Mouse (Mus musculus) embryonic facial prominence, embryonic 12.5 days (tissue): ENCODE measurements around the gene Ndufv1. TPM values are rescaled to one million over a fixed set of nuclear protein-coding genes. Genes with fewer than 3 reads are reported as not detected.
"Not testable (repeated sequence)": the region's sequence is repeated elsewhere in the genome, so short reads cannot be mapped to it uniquely, and the experiment has no call there.

Source experiments
- ATAC-seq: fragments of 200-750 bp; cut with Nextera tagmentation; 2 replicates; pipeline ENCODE4 v1.8.0; 2017; ENCODE audit not compliant: insufficient number of reproducible peaks, insufficient read depth, low FRiP score, low TSS enrichment
- H3K27ac ChIP-seq: fragments of 300-500 bp; sonication (generic); 2 replicates; pipeline ENCODE4 v1.5.1; 2016; ENCODE audit warnings: mild to moderate bottlenecking
- H3K27me3 ChIP-seq: fragments of 300-500 bp; sonication (generic); 2 replicates; pipeline ENCODE4 v1.6.1; 2016; ENCODE audit warnings: mild to moderate bottlenecking, moderate library complexity
- H3K36me3 ChIP-seq: fragments of 300-500 bp; sonication (generic); 2 replicates; pipeline ENCODE4 v1.6.1; 2016; ENCODE audit warnings: mild to moderate bottlenecking
- H3K4me1 ChIP-seq: fragments of 300-500 bp; sonication (generic); 2 replicates; pipeline ENCODE4 v1.6.1; 2016
- H3K4me2 ChIP-seq: fragments of 300-500 bp; sonication (generic); replicated peaks from 2 replicates; pipeline ENCODE4 v1.6.1; 2016; ENCODE audit warnings: mild to moderate bottlenecking, moderate library complexity
- H3K4me3 ChIP-seq: fragments of 300-500 bp; sonication (generic); 2 replicates; pipeline ENCODE4 v1.5.1; 2016; ENCODE audit warnings: mild to moderate bottlenecking
- H3K9ac ChIP-seq: fragments of 300-500 bp; sonication (generic); 2 replicates; pipeline ENCODE4 v1.6.1; 2016; ENCODE audit warnings: mild to moderate bottlenecking, moderate library complexity
- H3K9me3 ChIP-seq: fragments of 300-500 bp; sonication (generic); 2 replicates; pipeline ENCODE4 v1.6.1; 2016; ENCODE audit warnings: mild to moderate bottlenecking, moderate library complexity
- WGBS: fragments of 180-500 bp; shearing (Covaris S2); methylation state at CpG from one replicate; pipeline ENCODE4 v1.1.7; 2016; 5-methylcytosine and 5-hydroxymethylcytosine counted together
- polyA plus RNA-seq: library from polyadenylated mRNA; unstranded; fragments of >200 nt; fragmentation: Nextera tagmentation; extraction: Ambion mirVana; gene quantifications from 2 replicates; pipeline ENCODE4 v1.2.1, GENCODE M21; 2016

Gene Ndufv1
- polyA plus RNA-seq, 1 experiment from 2014 or later: 201 TPM

DNA sequence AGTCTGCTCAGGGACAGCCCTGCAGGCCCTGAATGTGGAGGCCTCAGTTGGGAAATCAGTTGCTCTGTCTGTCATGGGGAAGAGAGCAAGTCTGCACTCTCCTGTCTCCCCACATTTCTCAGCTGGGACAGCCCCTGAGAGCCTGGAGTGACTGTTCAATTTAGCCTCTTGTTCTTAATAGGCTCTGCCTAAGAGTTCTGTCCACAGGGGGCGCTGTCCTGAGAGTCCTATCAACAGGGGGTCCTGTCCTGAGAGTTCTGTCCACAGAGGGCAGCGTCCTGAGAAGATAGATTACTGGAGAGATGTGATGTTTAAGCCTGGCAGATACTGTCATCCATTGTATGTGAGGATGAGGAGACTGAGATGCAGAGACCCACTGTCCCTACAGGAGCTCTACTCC is 50.1 kb downstream of the Ndufv1 start:
- Histone ChIP-seq H3K4me3 (no peak overlapping the region), H3K27ac (no peak overlapping the region), H3K4me2 (no peak overlapping the region), H3K36me3 (no peaks in the 10 kb centered on the region), H3K27me3 (no peaks in the 10 kb centered on the region), H3K9ac (no peak overlapping the region), H3K4me1 (no peaks in the 10 kb centered on the region), H3K9me3 (no peaks in the 10 kb centered on the region)
- 16% methylated on average over 2 of the region's 2 CpGs for WGBS
- no peak for ATAC-seq

DNA sequence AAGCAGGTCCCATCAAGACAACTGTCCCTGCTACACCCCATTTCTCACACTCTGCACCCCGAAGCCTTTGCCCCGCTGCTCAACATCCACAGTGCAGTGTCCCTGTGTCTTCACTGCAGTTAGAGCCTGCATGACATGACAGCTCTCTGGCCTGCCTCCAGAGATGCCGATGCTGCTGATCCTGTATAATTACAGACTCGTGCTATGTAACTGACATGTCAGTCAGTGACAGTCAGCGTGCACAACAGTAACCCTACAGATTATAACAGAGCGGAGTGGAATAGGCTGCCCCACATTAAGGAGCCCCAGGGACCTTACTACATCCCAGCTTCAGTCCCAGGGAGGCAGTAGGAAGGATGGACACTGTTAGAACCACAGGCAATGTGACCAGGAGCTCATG is 50.8 kb downstream of the Ndufv1 start:
- H3K36me3 ChIP-seq, H3K9ac ChIP-seq, H3K27me3 ChIP-seq, H3K4me2 ChIP-seq, H3K27ac ChIP-seq, H3K4me3 ChIP-seq, H3K4me1 ChIP-seq, H3K9me3 ChIP-seq, ATAC-seq: not testable (repeated sequence)
- 79% methylated on average over 6 of the region's 6 CpGs for WGBS

DNA sequence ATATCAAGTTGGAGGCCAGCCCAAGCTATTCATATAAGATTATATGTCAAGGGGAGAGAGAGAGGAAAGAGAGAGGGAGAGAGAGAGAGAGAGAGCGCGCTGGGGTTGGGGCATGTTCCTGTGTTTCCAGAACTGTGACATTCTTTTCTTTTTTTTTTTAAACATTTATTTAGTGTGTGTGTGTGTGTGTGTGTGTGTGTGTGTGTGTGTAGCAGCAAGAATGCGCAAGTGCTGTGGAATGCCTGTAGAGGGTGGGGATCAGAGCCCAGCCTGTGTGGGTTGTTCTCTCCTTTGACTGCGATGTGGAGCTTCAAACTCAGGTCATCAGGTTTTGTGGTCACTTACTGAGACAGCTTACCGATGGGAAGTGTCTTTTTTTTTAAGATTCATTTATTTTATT is 52.4 kb downstream of the Ndufv1 start:
- H3K9me3 ChIP-seq: no peaks in the 10 kb centered on the region
- no peaks in the 10 kb centered on the region for H3K36me3 ChIP-seq
- H3K9ac ChIP-seq: no peak overlapping the region
- no peak overlapping the region for H3K27ac ChIP-seq
- no peaks in the 10 kb centered on the region for H3K4me1 ChIP-seq
- 78% methylated on average over 5 of the region's 5 CpGs for WGBS
- ATAC-seq: no peak
- no peak overlapping the region for H3K4me3 ChIP-seq
- no peaks in the 10 kb centered on the region for H3K27me3 ChIP-seq
- no peak overlapping the region for H3K4me2 ChIP-seq

DNA sequence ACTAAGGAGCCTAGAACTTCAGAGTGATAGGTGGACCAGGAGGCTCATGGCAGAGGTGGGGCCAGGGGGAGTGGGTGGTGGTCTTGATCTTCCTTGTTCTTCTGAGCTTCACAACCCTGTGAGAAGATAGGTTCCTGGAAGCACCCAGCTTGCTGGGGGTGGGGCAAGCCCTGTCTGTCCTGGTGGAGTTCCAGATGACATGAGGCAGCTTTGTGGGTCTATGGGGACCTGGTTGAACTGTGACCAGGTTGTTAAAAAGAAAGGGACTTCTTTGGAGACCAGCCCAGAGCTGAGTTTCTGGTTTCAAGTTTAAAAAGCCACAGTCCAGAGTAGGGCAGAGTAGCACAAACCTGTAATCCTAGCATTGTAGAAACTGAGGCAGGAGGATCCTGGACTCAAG is 53.6 kb downstream of the Ndufv1 start:
- H3K9ac ChIP-seq: no peak overlapping the region
- no peaks in the 10 kb centered on the region for H3K9me3 ChIP-seq
- H3K4me3 ChIP-seq: no peak overlapping the region
- no peak for ATAC-seq
- H3K27ac ChIP-seq: no peak overlapping the region
- H3K27me3 ChIP-seq: no peaks in the 10 kb centered on the region
- H3K36me3 ChIP-seq: no peaks in the 10 kb centered on the region
- no peak overlapping the region for H3K4me2 ChIP-seq
- H3K4me1 ChIP-seq: no peaks in the 10 kb centered on the region

DNA sequence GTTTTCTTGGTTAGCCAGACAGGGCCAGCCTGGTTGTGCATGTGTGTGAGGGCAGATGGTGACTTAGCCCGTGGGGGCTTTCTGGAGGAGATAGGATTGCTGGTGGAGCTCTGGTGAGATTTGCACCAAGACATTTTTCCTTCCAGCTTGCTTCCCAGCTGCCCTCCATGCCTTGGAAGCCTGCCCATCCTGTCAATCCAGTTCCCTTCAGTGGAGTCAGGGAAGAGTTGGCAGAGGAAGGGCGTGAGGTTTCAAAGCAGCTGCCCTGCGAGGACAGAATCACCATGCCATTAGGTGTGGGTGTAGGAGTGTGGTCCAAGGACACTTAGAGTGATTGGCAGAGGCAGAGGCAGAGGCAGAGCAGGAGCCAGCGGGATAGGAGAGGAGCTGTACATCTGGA is 54.1 kb downstream of the Ndufv1 start, which contains the start of gene Aldh3b3:
TSS of gene Aldh3b3 (plus strand) at position 176 of the 400 bp plus-strand sequence.
- H3K36me3 ChIP-seq: no peaks in the 10 kb centered on the region
- no peaks in the 10 kb centered on the region for H3K4me1 ChIP-seq
- 78% methylated on average over 4 of the region's 4 CpGs for WGBS
- H3K4me2 ChIP-seq: no peak within 1 kb of the TSS
- H3K27ac ChIP-seq: no peak within 1 kb of the TSS
- no peaks in the 10 kb centered on the region for H3K9me3 ChIP-seq
- no peak within 1 kb of the TSS for H3K9ac ChIP-seq
- no peak for ATAC-seq
- no peaks in the 10 kb centered on the region for H3K27me3 ChIP-seq
- H3K4me3 ChIP-seq: no peak within 1 kb of the TSS

Other genes with a start within 250 kb of the Ndufv1 start
- gene Kmt5b, start 245.4 kb downstream of the Ndufv1 start, polyA plus RNA-seq: 42.2 TPM in 2 replicates
- gene Chka, start 161.0 kb downstream of the Ndufv1 start, polyA plus RNA-seq: 64.2 and 68.9 TPM in 2 replicates
- 46.4 and 53.6 TPM in 2 replicates for gene Tcirg1, start 105.7 kb downstream of the Ndufv1 start, polyA plus RNA-seq
- gene Ndufs8, start 100.0 kb downstream of the Ndufv1 start, polyA plus RNA-seq: 245 and 268 TPM in 2 replicates
- 0.91 and 1.1 TPM in 2 replicates for gene Aldh3b1, start 83.0 kb downstream of the Ndufv1 start, polyA plus RNA-seq
- 12.5 and 12.7 TPM in 2 replicates for gene Unc93b1, start 77.6 kb downstream of the Ndufv1 start, polyA plus RNA-seq
- not detected in 2 replicates for gene Aldh3b3, start 54.2 kb downstream of the Ndufv1 start, polyA plus RNA-seq
- 2.0 and 2.8 TPM in 2 replicates for gene Aldh3b2, start 40.5 kb downstream of the Ndufv1 start, polyA plus RNA-seq
- 3.0 and 3.4 TPM in 2 replicates for gene Acy3, start 26.2 kb downstream of the Ndufv1 start, polyA plus RNA-seq
- gene Tbx10, start 20.1 kb downstream of the Ndufv1 start, polyA plus RNA-seq: not detected in 2 replicates
- gene Nudt8, start 12.2 kb downstream of the Ndufv1 start, polyA plus RNA-seq: 30.0 and 33.2 TPM in 2 replicates
- 4.0 and 5.6 TPM in 2 replicates for gene Gm49405, start 12.2 kb downstream of the Ndufv1 start, polyA plus RNA-seq
- 6.5 and 6.9 TPM in 2 replicates for gene Doc2g, start 9.5 kb downstream of the Ndufv1 start, polyA plus RNA-seq
- 540 and 544 TPM in 2 replicates for gene Gstp1, start 25.2 kb upstream of the Ndufv1 start, polyA plus RNA-seq
- gene Gstp2, start 33.2 kb upstream of the Ndufv1 start, polyA plus RNA-seq: 2.8 and 11.5 TPM in 2 replicates
- gene Gstp3, start 46.8 kb upstream of the Ndufv1 start, polyA plus RNA-seq: not detected in 2 replicates
- 0.22 TPM in 1 of 2 replicates, not detected in the other for gene Cabp2, start 68.8 kb upstream of the Ndufv1 start, polyA plus RNA-seq
- 55.6 and 55.7 TPM in 2 replicates for gene Cdk2ap2, start 84.4 kb upstream of the Ndufv1 start, polyA plus RNA-seq
- 8.9 and 10.9 TPM in 2 replicates for gene Pitpnm1, start 87.2 kb upstream of the Ndufv1 start, polyA plus RNA-seq
- 85.2 and 90.8 TPM in 2 replicates for gene Aip, start 113.1 kb upstream of the Ndufv1 start, polyA plus RNA-seq
- not detected in 2 replicates for gene Gpr152, start 127.0 kb upstream of the Ndufv1 start, polyA plus RNA-seq
- gene Cabp4, start 131.2 kb upstream of the Ndufv1 start, polyA plus RNA-seq: not detected in 2 replicates
- 128 and 135 TPM in 2 replicates for gene Coro1b, start 135.8 kb upstream of the Ndufv1 start, polyA plus RNA-seq
- gene Ptprcap, start 140.8 kb upstream of the Ndufv1 start, polyA plus RNA-seq: 0.89 and 2.1 TPM in 2 replicates
- gene Rps6kb2, start 150.5 kb upstream of the Ndufv1 start, polyA plus RNA-seq: 59.7 and 71.7 TPM in 2 replicates
- gene Carns1, start 162.7 kb upstream of the Ndufv1 start, polyA plus RNA-seq: 2.6 and 3.7 TPM in 2 replicates
- gene Tbc1d10c, start 178.5 kb upstream of the Ndufv1 start, polyA plus RNA-seq: 1.2 and 1.9 TPM in 2 replicates
- 782 and 783 TPM in 2 replicates for gene Ppp1ca, start 179.3 kb upstream of the Ndufv1 start, polyA plus RNA-seq
- 42.7 and 45.2 TPM in 2 replicates for gene Rad9a, start 188.9 kb upstream of the Ndufv1 start, polyA plus RNA-seq
- 8.5 and 9.7 TPM in 2 replicates for gene Clcf1, start 201.4 kb upstream of the Ndufv1 start, polyA plus RNA-seq
- not detected in 2 replicates for gene AC109138.7, start 201.6 kb upstream of the Ndufv1 start, polyA plus RNA-seq
- 14.9 and 21.6 TPM in 2 replicates for gene Pold4, start 219.1 kb upstream of the Ndufv1 start, polyA plus RNA-seq